Mouse (Mus musculus): ENCODE measurements around the gene Atf2.

The Atf2 gene

GRCm38 (mm10) chr2:73775683-73776310, 116.6 kb downstream of the Atf2 start:
- no peak for DNase-seq (ENCODE audit: low read depth, low spot score)

GRCm38 (mm10) chr2:73774786-73775682, 117.4 kb downstream of the Atf2 start, which contains the start of gene Chn1:
TSS of gene Chn1 (minus strand) at chr2:73775346.
- peak; percentile 70 for DNase-seq (ENCODE audit: low read depth, low spot score)

GRCm38 (mm10) chr2:73772945-73773344, 119.5 kb downstream of the Atf2 start:
- no peak for DNase-seq (ENCODE audit: low read depth, low spot score)

GRCm38 (mm10) chr2:73768669-73769068, 123.8 kb downstream of the Atf2 start:
- no peak for DNase-seq (ENCODE audit: low read depth, low spot score)
